Mouse (Mus musculus): ENCODE measurements at regions not wholly inside any gene's neighbourhood (a gene's known extent, or its start where the extent isn't known, plus 50 kb on each side); places are given as distances from the start of the nearest gene placed in this dataset.

GRCm38 (mm10) chr16:23680434-23680833, 159.8 kb upstream of the Masp1 start:
- DNase-seq (ENCODE audit: low read depth, low spot score), result no peak

DNA sequence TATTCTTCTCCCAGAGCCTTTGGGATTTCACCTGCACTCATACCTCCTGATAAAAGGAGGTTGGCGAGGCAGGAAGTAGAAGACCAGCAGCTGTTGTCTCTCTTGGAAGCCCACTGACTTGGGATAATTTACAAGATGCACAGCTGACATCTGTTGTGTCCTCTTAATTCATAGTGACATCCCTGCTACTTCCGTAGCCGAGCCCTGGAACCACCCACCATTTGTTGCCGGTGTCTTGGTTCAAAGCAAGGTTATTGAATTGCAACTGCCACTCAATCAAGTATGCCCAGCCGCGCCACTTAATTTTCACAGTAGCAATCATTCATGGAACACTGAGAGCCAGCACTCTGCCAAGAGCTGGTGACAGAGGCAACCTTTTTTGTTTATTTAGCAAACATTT, 151.8 kb upstream of the Masp1 start:
- no peak for DNase-seq (ENCODE audit: low read depth, low spot score)

GRCm38 (mm10) chr16:23670161-23670560, 149.5 kb upstream of the Masp1 start:
- no peak for DNase-seq (ENCODE audit: low read depth, low spot score)

DNA sequence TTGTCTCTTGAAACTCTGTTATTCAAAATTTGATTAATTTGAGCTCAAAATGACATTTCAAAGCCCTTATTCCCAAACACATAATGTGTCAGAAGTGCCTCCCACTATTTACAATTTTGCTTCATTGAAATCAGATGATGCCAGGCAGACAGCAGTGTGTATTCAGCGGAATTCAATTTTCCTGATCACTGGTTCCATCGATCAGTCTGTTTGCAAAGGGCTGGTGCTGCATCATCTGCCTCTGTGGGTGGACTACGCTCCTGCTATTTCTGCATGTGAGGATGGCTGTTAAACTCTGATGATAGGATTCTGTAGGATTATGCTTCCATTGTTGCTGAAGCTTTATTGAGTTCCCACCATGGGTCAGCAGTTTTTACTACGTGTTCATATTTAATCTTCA, 149.0 kb upstream of the Masp1 start:
- peak; percentile 22 for DNase-seq (ENCODE audit: low read depth, low spot score)
